Mouse (Mus musculus) intestine, postnatal 0 days (tissue): ENCODE measurements around the gene Pkd2l1. TPM values are rescaled to one million over a fixed set of nuclear protein-coding genes. Genes with fewer than 3 reads are reported as not detected.

Experiments used
- ATAC-seq: fragments of 200-750 bp; cut with Nextera tagmentation; 2 replicates; pipeline ENCODE4 v1.8.0; 2017; ENCODE audit warnings: mild to moderate bottlenecking, moderate TSS enrichment, moderate library complexity
- H3K27ac ChIP-seq: fragments of 300-500 bp; sonication (generic); 2 replicates; pipeline ENCODE4 v1.5.1; 2014; ENCODE audit warnings: mild to moderate bottlenecking, low read depth, low read length, moderate library complexity
- H3K27me3 ChIP-seq: fragments of 300-500 bp; sonication (generic); replicated peaks from 2 replicates; pipeline ENCODE4 v1.6.1; 2014; ENCODE audit warnings: low read length, mixed read lengths; ENCODE audit not compliant: control insufficient read depth, insufficient read depth
- H3K36me3 ChIP-seq: fragments of 300-500 bp; sonication (generic); 2 replicates; pipeline ENCODE4 v1.6.1; 2014; ENCODE audit warnings: mild to moderate bottlenecking, moderate library complexity; ENCODE audit not compliant: control insufficient read depth, insufficient read depth
- H3K4me1 ChIP-seq: fragments of 300-500 bp; sonication (generic); replicated peaks from 2 replicates; pipeline ENCODE4 v1.6.1; 2014; ENCODE audit warnings: antibody characterized with exemption, low read length, mixed read lengths; ENCODE audit not compliant: control insufficient read depth, insufficient read depth
- H3K4me2 ChIP-seq: fragments of 300-500 bp; sonication (generic); replicated peaks from 2 replicates; pipeline ENCODE4 v1.6.1; 2014; ENCODE audit warnings: low read depth, mild to moderate bottlenecking, moderate library complexity
- H3K4me3 ChIP-seq: fragments of 300-500 bp; sonication (generic); 2 replicates; pipeline ENCODE4 v1.5.1; 2014; ENCODE audit warnings: low read depth, low read length
- H3K9ac ChIP-seq: fragments of 300-500 bp; sonication (generic); 2 replicates; pipeline ENCODE4 v1.6.1; 2014; ENCODE audit warnings: mild to moderate bottlenecking, low read depth, low read length
- H3K9me3 ChIP-seq: fragments of 300-500 bp; sonication (generic); 2 replicates; pipeline ENCODE4 v1.6.1; 2016; ENCODE audit warnings: mixed run types; ENCODE audit not compliant: control insufficient read depth
- CTCF ChIP-seq: sonication (generic); IDR thresholded peaks from 2 replicates; pipeline ENCODE4 v1.5.1; 2016; ENCODE audit warnings: low read depth, mild to moderate bottlenecking, control low read depth, antibody characterized with exemption, moderate library complexity
- WGBS: fragments of 180-500 bp; shearing (Covaris S2); extraction: QIAGEN DNeasy Blood & Tissue Kit; methylation state at CpG from one replicate; pipeline ENCODE4 v1.1.7; 2014; 5-methylcytosine and 5-hydroxymethylcytosine counted together
- polyA plus RNA-seq: library from polyadenylated mRNA; unstranded; fragments of >200 nt; fragmentation: Nextera tagmentation; extraction: Ambion mirVana; gene quantifications from 2 replicates; pipeline ENCODE4 v1.2.1, GENCODE M21; 2015

The Pkd2l1 gene
- polyA plus RNA-seq, 1 experiment from 2014 or later = not detected

GRCm38 (mm10) chr19:44148991-44149390, 43.3 kb downstream of the Pkd2l1 start:
- no peak overlapping the region for H3K27ac ChIP-seq
- TF ChIP-seq CTCF = no peak
- no peak for ATAC-seq
- H3K27me3 ChIP-seq = no peaks in the 10 kb centered on the region
- H3K4me2 ChIP-seq = no peak overlapping the region
- no peak overlapping the region for H3K9ac ChIP-seq
- peaks cover 4% of the 10 kb centered on the region; the same call in 1 of the 2 replicates for H3K4me1 ChIP-seq
- no peaks in the 10 kb centered on the region for H3K9me3 ChIP-seq
- no peak overlapping the region for H3K4me3 ChIP-seq
- H3K36me3 ChIP-seq = no peaks in the 10 kb centered on the region
- 66% methylated on average over 2 of the region's 2 CpGs for WGBS

- Histone ChIP-seq H3K27ac (no peak overlapping the region), H3K27me3 (no peaks in the 10 kb centered on the region), H3K4me1 (peaks cover 4% of the 10 kb centered on the region; the same call in 1 of the 2 replicates), H3K9ac (no peak overlapping the region), H3K9me3 (no peaks in the 10 kb centered on the region), H3K36me3 (no peaks in the 10 kb centered on the region; the same call in 1 of the 2 replicates), H3K4me3 (no peak overlapping the region), H3K4me2 (no peak overlapping the region)
- WGBS = 19% methylated on average over 2 of the region's 2 CpGs
- TF ChIP-seq CTCF = peak; percentile 60
- no peak for ATAC-seq
These were observed 43.9 kb downstream of the Pkd2l1 start for GRCm38 (mm10) chr19:44148345-44148744.

- no peak for TF ChIP-seq CTCF
- no peak overlapping the region for H3K9ac ChIP-seq
- H3K9me3 ChIP-seq = no peaks in the 10 kb centered on the region
- peaks cover 8% of the 10 kb centered on the region for H3K36me3 ChIP-seq
- no peaks in the 10 kb centered on the region for H3K27me3 ChIP-seq
- ATAC-seq = no peak
- no peak overlapping the region for H3K27ac ChIP-seq
- H3K4me3 ChIP-seq = no peak overlapping the region
- H3K4me2 ChIP-seq = no peak overlapping the region
- 94% methylated on average over 8 of the region's 8 CpGs for WGBS
- peaks cover 4% of the 10 kb centered on the region; the same call in 1 of the 2 replicates for H3K4me1 ChIP-seq
These were observed 45.3 kb downstream of the Pkd2l1 start for GRCm38 (mm10) chr19:44146951-44147350.

GRCm38 (mm10) chr19:44146568-44146879, 45.7 kb downstream of the Pkd2l1 start:
- Histone ChIP-seq H3K27me3 (no peaks in the 10 kb centered on the region), H3K4me2 (peak overlapping the region; percentile 80), H3K9me3 (no peaks in the 10 kb centered on the region), H3K27ac (no peak overlapping the region), H3K9ac (no peak overlapping the region), H3K4me3 (peak overlapping the region; percentile 69), H3K4me1 (peaks cover 4% of the 10 kb centered on the region; the same call in 1 of the 2 replicates), H3K36me3 (peaks cover 12% of the 10 kb centered on the region)
- no peak for TF ChIP-seq CTCF
- no peak for ATAC-seq
- 43% methylated on average over 9 of the region's 9 CpGs for WGBS

- H3K9ac ChIP-seq = peak within 1 kb of the TSS; percentile 57
- peak within 1 kb of the TSS; percentile 80 for H3K4me2 ChIP-seq
- no peak within 1 kb of the TSS for H3K27ac ChIP-seq
- H3K4me3 ChIP-seq = peak within 1 kb of the TSS; percentile 69
- H3K36me3 ChIP-seq = peaks cover 13% of the 10 kb centered on the region
- peaks cover 4% of the 10 kb centered on the region; the same call in 1 of the 2 replicates for H3K4me1 ChIP-seq
- H3K27me3 ChIP-seq = no peaks in the 10 kb centered on the region
- peak; percentile 91 for ATAC-seq
- H3K9me3 ChIP-seq = no peaks in the 10 kb centered on the region
- no peak for TF ChIP-seq CTCF
- WGBS = 2% methylated on average over 46 of the region's 46 CpGs
These were observed 46.3 kb downstream of the Pkd2l1 start, which contains the start of gene Bloc1s2 for GRCm38 (mm10) chr19:44145702-44146567. Gene Bloc1s2 (minus strand): TSS chr19:44146446.

GRCm38 (mm10) chr19:44144366-44144765, 47.9 kb downstream of the Pkd2l1 start:
- WGBS = 77% methylated on average over 9 of the region's 9 CpGs
- H3K4me1 ChIP-seq = peaks cover 4% of the 10 kb centered on the region; the same call in 1 of the 2 replicates
- H3K9ac ChIP-seq = no peak overlapping the region
- H3K9me3 ChIP-seq = no peaks in the 10 kb centered on the region
- no peak overlapping the region for H3K27ac ChIP-seq
- no peak for TF ChIP-seq CTCF
- H3K27me3 ChIP-seq = no peaks in the 10 kb centered on the region
- no peak for ATAC-seq
- peaks cover 18% of the 10 kb centered on the region for H3K36me3 ChIP-seq
- H3K4me2 ChIP-seq = no peak overlapping the region
- H3K4me3 ChIP-seq = no peak overlapping the region
